Mouse (Mus musculus): Measurements from ENCODE around the gene Olfr487.
"Not testable (repeated sequence)": the region's sequence is repeated elsewhere in the genome, so short reads cannot be mapped to it uniquely, and the experiment has no call there.

Gene Olfr487

GRCm38 (mm10) chr7:108214536-108214935, at the start of gene Olfr487:
Gene Olfr487, minus strand, starts transcription at chr7:108214636.
- not testable (repeated sequence) for DNase-seq

GRCm38 (mm10) chr7:108258247-108258646, 43.8 kb upstream of the Olfr487 start, which contains the start of gene Olfr488:
Gene Olfr488, minus strand, starts transcription at chr7:108258347.
- no peak for DNase-seq

GRCm38 (mm10) chr7:108233551-108233950, 19.1 kb upstream of the Olfr487 start:
- no peak for DNase-seq

GRCm38 (mm10) chr7:108196938-108197337, 17.5 kb downstream of the Olfr487 start:
- no peak for DNase-seq

- not testable (repeated sequence) for DNase-seq
Measured at GRCm38 (mm10) chr7:108196337-108196736, 18.1 kb downstream of the Olfr487 start.

GRCm38 (mm10) chr7:108192714-108193113, 21.7 kb downstream of the Olfr487 start:
- not testable (repeated sequence) for DNase-seq

GRCm38 (mm10) chr7:108191196-108191595, 23.2 kb downstream of the Olfr487 start:
- not testable (repeated sequence) for DNase-seq

GRCm38 (mm10) chr7:108185237-108185636, 29.2 kb downstream of the Olfr487 start:
- DNase-seq, result not testable (repeated sequence)

GRCm38 (mm10) chr7:108184401-108184800, 30.0 kb downstream of the Olfr487 start:
- DNase-seq, result not testable (repeated sequence)

- not testable (repeated sequence) for DNase-seq
Measured at GRCm38 (mm10) chr7:108172642-108173041, 41.8 kb downstream of the Olfr487 start, which contains the start of gene Olfr486. Gene Olfr486, minus strand, starts transcription at chr7:108172742.

- no peak for DNase-seq
Measured at GRCm38 (mm10) chr7:108159771-108160170, 54.7 kb downstream of the Olfr487 start, which contains the start of gene Olfr485. Gene Olfr485, minus strand, starts transcription at chr7:108159871.
